Mouse (Mus musculus) cerebellum, adult 2 months (tissue): ENCODE data around the gene Kcnab3. TPM values are rescaled to one million over a fixed set of nuclear protein-coding genes. Genes with fewer than 3 reads are reported as not detected.

ENCODE experiments used
- DNase-seq, 2 experiments: peaks; one replicate each; pipeline ENCODE4 v3.0.0; 2021
- H3K27ac ChIP-seq: fragments of 200-500 bp; 2 replicates; pipeline ENCODE4 v1.5.1; 2012; ENCODE audit warnings: low read length, control low read depth, inconsistent platforms; ENCODE audit not compliant: insufficient read depth
- H3K27me3 ChIP-seq: fragments of 200-500 bp; 2 replicates; pipeline ENCODE4 v1.6.1; 2012; ENCODE audit warnings: inconsistent platforms, mild to moderate bottlenecking, low read length, moderate library complexity; ENCODE audit not compliant: control insufficient read depth, insufficient read depth
- H3K4me1 ChIP-seq: fragments of 200-500 bp; 2 replicates; pipeline ENCODE4 v1.6.1; 2011; ENCODE audit warnings: low read length; ENCODE audit not compliant: control insufficient read depth, insufficient read depth
- H3K4me3 ChIP-seq: fragments of 200-500 bp; replicated peaks from 2 replicates; pipeline ENCODE3; 2011; ENCODE audit warnings: mild to moderate bottlenecking, low read depth, low read length, control low read depth; ENCODE audit not compliant: insufficient read depth
- CTCF ChIP-seq: fragments of 200-500 bp; IDR thresholded peaks from 2 replicates; pipeline ENCODE4 v1.5.1; 2011; ENCODE audit warnings: low read depth, mild to moderate bottlenecking, control low read depth, low read length, moderate library complexity, borderline replicate concordance; ENCODE audit not compliant: insufficient read depth
- POLR2A ChIP-seq: fragments of 200-500 bp; IDR thresholded peaks from 2 replicates; pipeline ENCODE4 v1.6.1; 2011; ENCODE audit warnings: low read length, control low read depth, borderline replicate concordance; ENCODE audit not compliant: insufficient read depth
- WGBS: fragments of 180-500 bp; shearing (Covaris S2); methylation state at CpG from one replicate; pipeline ENCODE4 v1.1.7; 2018; 5-methylcytosine and 5-hydroxymethylcytosine counted together
- polyA plus RNA-seq: library from polyadenylated mRNA; depleted of rRNA; stranded (reverse); fragments of >200 nt; gene quantifications from 2 replicates; pipeline ENCODE4 v1.2.3, GENCODE M21; 2012

Gene Kcnab3
- polyA plus RNA-seq, 1 experiment: 117 TPM

GRCm38 (mm10) chr11:69333922-69334321 is 7.9 kb downstream of the Kcnab3 start:
- no peak for DNase-seq
- no peak for TF ChIP-seq POLR2A
- no peak for TF ChIP-seq CTCF
- Histone ChIP-seq H3K4me3 (no peak overlapping the region), H3K27ac (no peak overlapping the region), H3K27me3 (no peaks in the 10 kb centered on the region), H3K4me1 (peaks cover 5% of the 10 kb centered on the region; the same call in 1 of the 2 replicates)
- WGBS: 62% methylated on average over 3 of the region's 3 CpGs

DNA sequence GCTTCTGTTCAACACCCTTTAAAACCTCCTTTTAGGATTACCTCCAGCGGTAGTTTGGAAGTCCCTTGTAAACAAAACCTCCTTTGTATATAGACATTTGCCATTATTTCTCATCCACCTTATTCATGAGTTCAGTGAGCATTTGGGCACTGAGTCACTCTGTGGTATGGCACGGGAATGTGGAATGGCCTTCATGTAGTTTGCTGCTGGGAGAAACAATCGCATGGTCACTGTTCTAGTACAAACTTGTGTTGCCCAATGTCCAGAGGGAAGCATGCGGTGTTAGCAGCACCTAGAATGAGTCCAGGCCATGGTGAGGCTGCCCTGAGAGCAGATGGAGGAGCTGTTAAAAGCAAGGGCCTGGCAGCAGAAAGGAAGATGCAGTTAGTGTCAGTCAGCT is 8.7 kb downstream of the Kcnab3 start:
- 81% methylated on average over 4 of the region's 4 CpGs for WGBS
- TF ChIP-seq CTCF (no peak), POLR2A (no peak)
- no peaks in the 10 kb centered on the region for H3K27me3 ChIP-seq
- DNase-seq: no peak
- H3K4me3 ChIP-seq: no peak overlapping the region
- peaks cover 5% of the 10 kb centered on the region; the same call in 1 of the 2 replicates for H3K4me1 ChIP-seq
- no peak overlapping the region for H3K27ac ChIP-seq

DNA sequence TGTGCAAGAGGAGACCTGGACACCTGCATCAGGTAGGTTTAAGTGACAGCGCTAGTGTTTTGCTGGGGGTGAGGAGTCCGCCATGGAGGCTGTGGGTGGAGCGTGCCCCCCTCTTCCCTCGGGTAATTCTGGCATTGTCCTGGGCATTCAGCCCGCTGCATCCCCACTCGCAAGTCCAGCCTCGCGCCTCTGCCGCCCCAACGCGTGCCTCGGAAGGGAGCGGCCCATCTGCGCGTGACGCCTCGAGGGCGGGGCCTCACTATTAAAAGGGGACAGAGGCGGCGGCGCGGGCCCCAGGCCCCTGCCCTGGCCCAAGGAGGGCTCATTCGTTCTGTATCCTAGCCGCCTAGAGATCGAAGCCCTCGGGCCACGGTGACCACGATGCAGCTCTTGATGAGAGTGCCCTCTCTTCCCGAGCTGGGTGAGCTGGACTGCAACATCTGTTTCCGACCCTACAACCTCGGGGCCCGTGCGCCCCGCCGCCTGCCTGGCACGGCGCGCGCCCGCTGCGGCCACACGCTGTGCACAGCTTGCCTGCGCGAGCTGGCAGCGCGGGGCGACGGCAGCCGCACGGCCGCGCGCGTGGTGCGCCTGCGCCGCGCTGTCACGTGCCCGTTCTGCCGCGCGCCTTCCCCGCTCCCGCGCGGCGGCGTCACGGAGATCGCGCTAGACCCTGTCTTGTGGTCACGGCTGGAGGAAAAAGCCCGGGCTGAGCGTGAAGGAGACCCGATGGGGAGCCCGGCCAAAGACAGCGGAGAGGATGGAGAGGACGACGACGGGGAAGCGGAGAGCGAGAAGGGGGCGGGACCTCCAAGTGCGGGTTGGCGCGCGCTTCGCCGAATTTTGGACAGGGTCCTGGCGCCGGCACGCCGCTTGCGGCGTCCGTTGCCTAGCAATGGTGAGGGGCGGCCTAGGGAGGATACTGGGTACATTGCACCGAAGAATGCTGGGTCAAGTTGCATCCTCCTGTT is 14.4 kb downstream of the Kcnab3 start, which contains the start of gene Rnf227:
Rnf227 (plus strand) TSS at position 301 of the 971 bp plus-strand sequence.
- H3K27ac ChIP-seq: peak within 1 kb of the TSS; percentile 89
- TF ChIP-seq POLR2A: peak; percentile 86
- no peak for TF ChIP-seq CTCF
- DNase-seq: peak; percentile 79 to 84
- 1% methylated on average over 99 of the region's 99 CpGs for WGBS
- no peaks in the 10 kb centered on the region for H3K27me3 ChIP-seq
- H3K4me3 ChIP-seq: peak within 1 kb of the TSS; percentile 63
- H3K4me1 ChIP-seq: peaks cover 2% of the 10 kb centered on the region; the same call in 1 of the 2 replicates

GRCm38 (mm10) chr11:69346441-69346840 is 20.4 kb downstream of the Kcnab3 start:
- Histone ChIP-seq H3K4me3 (no peak overlapping the region), H3K27ac (no peak overlapping the region), H3K27me3 (no peaks in the 10 kb centered on the region), H3K4me1 (no peaks in the 10 kb centered on the region; the same call in 1 of the 2 replicates)
- DNase-seq: no peak
- TF ChIP-seq POLR2A (no peak), CTCF (no peak)
- WGBS: 87% methylated on average over 24 of the region's 26 CpGs

DNA sequence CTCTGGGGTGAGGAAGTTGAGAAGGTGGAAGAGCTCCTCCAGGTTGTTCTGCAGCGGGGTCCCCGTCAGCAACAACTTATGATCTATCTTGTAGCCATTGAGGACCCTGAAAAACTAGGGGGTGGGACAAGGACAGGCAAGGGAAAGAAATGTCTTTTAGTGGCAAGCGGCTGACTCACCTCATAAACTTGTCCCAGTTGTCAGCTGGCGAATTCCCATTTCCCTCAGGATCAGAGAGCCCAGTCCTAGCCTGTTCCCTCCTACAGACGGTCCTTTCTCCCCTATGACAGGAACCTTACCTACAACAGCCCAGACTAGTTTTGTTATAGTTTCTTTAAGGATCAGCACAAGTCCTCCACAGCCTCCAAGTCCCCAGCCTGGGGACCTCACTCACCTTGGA is 30.5 kb downstream of the Kcnab3 start:
- TF ChIP-seq CTCF (no peak), POLR2A (no peak)
- Histone ChIP-seq H3K4me1 (no peaks in the 10 kb centered on the region), H3K27me3 (no peaks in the 10 kb centered on the region), H3K27ac (no peak overlapping the region), H3K4me3 (no peak overlapping the region)
- DNase-seq: no peak
- WGBS: 94% methylated on average over 5 of the region's 5 CpGs

DNA sequence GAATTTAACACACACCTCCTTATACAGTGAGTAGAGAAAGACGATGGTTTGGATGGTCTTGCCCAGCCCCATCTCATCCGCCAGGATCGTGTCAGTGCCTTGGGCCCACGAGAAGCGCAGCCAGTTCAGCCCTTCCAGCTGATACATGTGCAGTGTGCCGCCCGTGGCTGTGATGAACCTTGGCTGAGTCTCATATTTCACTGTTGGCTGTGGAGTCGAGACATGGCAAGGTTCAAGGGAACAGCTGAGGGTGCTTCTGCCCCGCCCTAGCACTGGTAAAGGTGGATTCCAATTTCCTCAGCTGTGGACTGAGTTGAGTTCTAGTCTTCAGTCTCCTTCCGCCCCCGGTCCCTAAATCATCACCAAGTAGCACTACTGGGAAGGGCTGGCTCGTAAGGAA is 31.6 kb downstream of the Kcnab3 start:
- 74% methylated on average over 12 of the region's 12 CpGs for WGBS
- Histone ChIP-seq H3K27me3 (no peaks in the 10 kb centered on the region), H3K4me3 (no peak overlapping the region), H3K27ac (no peak overlapping the region), H3K4me1 (no peaks in the 10 kb centered on the region)
- TF ChIP-seq CTCF: no peak
- TF ChIP-seq POLR2A: no peak
- DNase-seq: no peak

- DNase-seq: no peak
- WGBS: 46% methylated on average over 7 of the region's 7 CpGs
- Histone ChIP-seq H3K27ac (no peak overlapping the region), H3K4me3 (no peak overlapping the region), H3K4me1 (peaks cover 19% of the 10 kb centered on the region), H3K27me3 (no peaks in the 10 kb centered on the region)
- TF ChIP-seq CTCF: no peak
Measured at GRCm38 (mm10) chr11:69362021-69362420, 36.0 kb downstream of the Kcnab3 start.

DNA sequence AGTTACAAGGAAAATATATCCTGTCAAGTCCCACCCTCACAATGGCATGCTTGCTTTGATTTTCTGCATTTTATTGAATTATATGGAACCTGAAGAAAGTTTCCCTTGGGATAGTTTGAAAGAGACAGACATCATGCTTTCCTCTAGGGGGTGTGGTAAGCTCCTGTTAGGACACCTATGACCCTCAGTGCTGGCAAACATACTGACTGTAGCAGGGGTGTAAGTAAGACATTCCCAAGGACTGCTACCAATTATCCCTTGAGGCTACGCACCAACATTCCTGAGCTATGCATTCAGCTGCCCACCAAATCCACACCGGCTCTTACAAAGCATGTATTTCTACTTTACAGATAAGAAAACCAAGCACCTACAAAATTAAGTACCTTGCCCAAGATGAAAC is 36.4 kb downstream of the Kcnab3 start:
- 92% methylated on average over 2 of the region's 2 CpGs for WGBS
- Histone ChIP-seq H3K4me3 (no peak overlapping the region), H3K4me1 (peaks cover 19% of the 10 kb centered on the region), H3K27me3 (no peaks in the 10 kb centered on the region), H3K27ac (no peak overlapping the region)
- TF ChIP-seq POLR2A (no peak), CTCF (no peak)
- no peak for DNase-seq
